Mouse (Mus musculus) ES-E14 (cell line): ENCODE measurements around the gene Vcp. TPM values are rescaled to one million over a fixed set of nuclear protein-coding genes. Genes with fewer than 3 reads are reported as not detected.

Experiments
- DNase-seq: peaks from one replicate; pipeline ENCODE4 v3.0.0-alpha.2; 2013; ENCODE audit warnings: low read depth, low spot score
- H3K27ac ChIP-seq: 2 replicates; pipeline ENCODE4 v1.5.1; 2012; ENCODE audit warnings: low read depth, mild to moderate bottlenecking, low read length, moderate library complexity, mixed read lengths; ENCODE audit not compliant: poor library complexity, insufficient read depth, severe bottlenecking
- H3K36me3 ChIP-seq: 2 replicates; pipeline ENCODE4 v1.6.1; 2012; ENCODE audit warnings: mild to moderate bottlenecking, low read length, moderate library complexity, mixed read lengths; ENCODE audit not compliant: control insufficient read depth, poor library complexity, insufficient read depth, severe bottlenecking
- H3K4me1 ChIP-seq, 2 experiments: fragments of 150-350 bp in 1 of 2; sonication (generic) in 1 of 2; 2 replicates each; pipeline ENCODE4 v1.6.1; 2012; ENCODE audit warnings: low read length in 2 of 2, mild to moderate bottlenecking in 1 of 2, mixed read lengths in 1 of 2; ENCODE audit not compliant: control insufficient read depth in 2 of 2, insufficient read depth in 2 of 2, poor library complexity in 1 of 2
- H3K4me3 ChIP-seq, 2 experiments: fragments of 150-350 bp in 1 of 2; sonication (generic) in 1 of 2; 2 replicates each; pipeline ENCODE4 v1.5.1; 2012; ENCODE audit warnings: low read length in 2 of 2, low read depth in 1 of 2, mild to moderate bottlenecking in 1 of 2, mixed read lengths in 1 of 2; ENCODE audit not compliant: insufficient read depth in 1 of 2, poor library complexity in 1 of 2, severe bottlenecking in 1 of 2
- H3K9ac ChIP-seq: 2 replicates; pipeline ENCODE4 v1.6.1; 2012; ENCODE audit warnings: low read depth, mild to moderate bottlenecking, low read length, mixed read lengths; ENCODE audit not compliant: poor library complexity, insufficient read depth, severe bottlenecking
- H3K9me3 ChIP-seq: fragments of 150-350 bp; sonication (generic); 2 replicates; pipeline ENCODE4 v1.6.1; 2012; ENCODE audit warnings: low read depth, mild to moderate bottlenecking, low read length; ENCODE audit not compliant: control insufficient read depth, insufficient read depth
- CHD2 ChIP-seq: IDR thresholded peaks from 2 replicates; pipeline ENCODE4 v1.6.1; 2014; ENCODE audit warnings: mild to moderate bottlenecking, low read depth, low read length, inconsistent platforms
- HCFC1 ChIP-seq: IDR thresholded peaks from 2 replicates; pipeline ENCODE4 v1.6.1; 2012; ENCODE audit warnings: low read length, inconsistent platforms, borderline replicate concordance; ENCODE audit not compliant: insufficient read depth
- MAFK ChIP-seq: IDR thresholded peaks from 2 replicates; pipeline ENCODE4 v1.6.1; 2014; ENCODE audit warnings: mild to moderate bottlenecking, low read depth, low read length, inconsistent platforms; ENCODE audit not compliant: insufficient read depth
- ZC3H11A ChIP-seq: IDR thresholded peaks from 2 replicates; pipeline ENCODE4 v1.6.1; 2012; ENCODE audit warnings: low read depth, mild to moderate bottlenecking, inconsistent platforms, low read length, borderline replicate concordance
- ZNF384 ChIP-seq: IDR thresholded peaks from 2 replicates; pipeline ENCODE4 v1.6.1; 2012; ENCODE audit warnings: low read depth, low read length, inconsistent platforms
- in situ Hi-C, 2 experiments: fragments of 600-800 bp; cut with MboI; formaldehyde crosslinking; loops; one replicate each; pipeline ENCODE4 v1.15.1; 2025; ENCODE audit warnings: low sequenced_read_pairs in 2 of 2, inconsistent platforms in 1 of 2; ENCODE audit not compliant: unreplicated experiment in 2 of 2
- total RNA-seq: library from RNA; depleted of rRNA; stranded (reverse); fragments of 300-350 nt; gene quantifications from 2 replicates; pipeline ENCODE4 v1.2.3, GENCODE M21; 2012

The Vcp gene
- total RNA-seq, 1 experiment = 267 TPM

GRCm38 (mm10) chr4:42953435-42954094, 46.7 kb downstream of the Vcp start:
- H3K9me3 ChIP-seq = no peaks in the 10 kb centered on the region
- no peak for DNase-seq
- no peak for TF ChIP-seq CHD2
- no peak for TF ChIP-seq MAFK
- TF ChIP-seq ZNF384 = no peak
- no peak for TF ChIP-seq ZC3H11A
- no peak for TF ChIP-seq HCFC1
- peaks cover 14% of the 10 kb centered on the region; the same call in 1 of the 2 replicates for H3K36me3 ChIP-seq
- in situ Hi-C loops = no loop called here
- 0 out of 4 replicates have a peak overlapping the region, but pooled peaks of 1 of the 2 experiments have one; percentile 16 for H3K4me3 ChIP-seq
- no peak overlapping the region for H3K27ac ChIP-seq
- H3K9ac ChIP-seq = peak overlapping the region; percentile 48; the same call in 1 of the 2 replicates
- peaks cover 6 to 19% of the 10 kb centered on the region in 2 experiments; a peak in 3 of 4 replicates for H3K4me1 ChIP-seq

GRCm38 (mm10) chr4:42952563-42952962, 47.7 kb downstream of the Vcp start:
- TF ChIP-seq CHD2 (no peak), HCFC1 (no peak), ZNF384 (no peak), MAFK (no peak), ZC3H11A (no peak)
- Histone ChIP-seq H3K9me3 (no peaks in the 10 kb centered on the region), H3K27ac (no peak overlapping the region), H3K4me3 (no peak overlapping the region), H3K36me3 (peaks cover 10% of the 10 kb centered on the region; the same call in 1 of the 2 replicates), H3K9ac (no peak overlapping the region), H3K4me1 (peaks cover 6 to 19% of the 10 kb centered on the region in 2 experiments; a peak in 3 of 4 replicates)
- no peak for DNase-seq
- in situ Hi-C loops = no loop called here

DNA sequence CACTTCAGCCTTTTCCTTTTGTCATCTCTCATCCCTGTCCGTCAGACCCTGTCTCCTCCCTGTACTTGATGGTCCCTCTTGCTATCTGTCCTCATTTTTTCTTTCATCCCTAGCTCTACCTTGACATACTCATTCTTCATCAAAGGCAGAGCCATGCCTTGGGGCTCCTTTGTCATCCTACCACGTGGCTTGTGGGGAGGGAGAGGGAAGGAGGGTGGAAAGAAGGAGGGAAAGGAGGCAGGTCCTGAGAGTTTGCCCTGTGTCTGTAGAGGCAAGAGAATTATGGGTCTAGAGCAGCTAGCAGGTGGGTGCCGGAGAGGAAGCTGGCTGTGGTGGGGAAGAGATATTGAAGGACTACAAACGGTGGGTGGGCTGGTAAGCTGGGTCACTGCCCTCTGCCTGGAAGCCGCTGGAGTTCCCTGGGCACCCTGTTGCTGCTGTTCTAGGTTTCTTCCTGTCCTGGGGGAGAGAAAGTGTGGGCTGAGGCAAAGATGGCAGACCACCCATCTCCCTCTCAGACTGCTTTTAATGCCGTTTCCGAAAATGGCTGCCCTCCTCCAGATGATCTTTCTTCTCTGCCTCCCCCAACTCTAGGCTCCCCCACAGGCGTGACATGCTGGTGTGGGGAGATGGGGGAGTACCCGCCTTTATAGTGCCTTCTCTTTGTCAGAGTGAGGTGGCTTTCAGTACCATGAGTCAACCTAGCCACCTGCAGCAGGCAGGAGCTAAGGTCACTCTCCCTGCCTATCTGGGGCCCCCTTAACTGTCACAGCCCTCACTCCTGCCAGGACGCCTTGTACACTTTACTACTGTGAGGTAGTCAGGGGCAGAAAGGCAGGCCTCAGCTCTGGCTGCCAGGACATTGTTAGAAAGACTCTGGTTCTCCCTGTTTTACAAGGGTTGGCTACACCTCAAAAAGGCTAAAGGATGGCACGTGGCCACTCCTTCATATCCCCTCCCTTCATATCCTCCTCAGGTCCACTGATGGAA, 48.8 kb downstream of the Vcp start:
- H3K4me1 ChIP-seq = peaks cover 6 to 19% of the 10 kb centered on the region in 2 experiments; a peak in 3 of 4 replicates
- in situ Hi-C loops = no loop called here
- peak overlapping the region; percentile 83 to 96; a peak in 3 of 4 replicates for H3K4me3 ChIP-seq
- TF ChIP-seq ZC3H11A = no peak
- TF ChIP-seq CHD2 = no peak
- no peak for TF ChIP-seq HCFC1
- TF ChIP-seq ZNF384 = no peak
- TF ChIP-seq MAFK = no peak
- no peaks in the 10 kb centered on the region for H3K9me3 ChIP-seq
- H3K36me3 ChIP-seq = no peaks in the 10 kb centered on the region; the same call in 1 of the 2 replicates
- DNase-seq = no peak
- H3K9ac ChIP-seq = no peak overlapping the region
- H3K27ac ChIP-seq = no peak overlapping the region

- peak overlapping the region; percentile 83 to 96 for H3K4me3 ChIP-seq
- H3K9me3 ChIP-seq = no peaks in the 10 kb centered on the region
- in situ Hi-C loops = no loop called here
- TF ChIP-seq CHD2 = no peak
- no peak for TF ChIP-seq ZC3H11A
- TF ChIP-seq ZNF384 = no peak
- no peak; the same call in 1 of the 2 replicates for TF ChIP-seq HCFC1
- no peak for TF ChIP-seq MAFK
- H3K27ac ChIP-seq = peak overlapping the region; percentile 79
- peak; percentile 77 for DNase-seq
- no peaks in the 10 kb centered on the region for H3K36me3 ChIP-seq
- H3K9ac ChIP-seq = peak overlapping the region; percentile 85
- peaks cover 6 to 19% of the 10 kb centered on the region in 2 experiments; a peak in 3 of 4 replicates for H3K4me1 ChIP-seq
Measured at GRCm38 (mm10) chr4:42950065-42950558, 50.2 kb downstream of the Vcp start.
